Mouse (Mus musculus): ENCODE measurements at regions not wholly inside any gene's neighbourhood (a gene's known extent, or its start where the extent isn't known, plus 50 kb on each side); places are given as distances from the start of the nearest gene placed in this dataset.
A peak's percentile ranks its signal among the peaks of the same experiment; 100 is the strongest.

- DNase-seq (ENCODE audit: low read depth, low spot score): no peak
Observed at GRCm38 (mm10) chr14:31945125-31945524, 83.7 kb upstream of the Galnt15 start.

GRCm38 (mm10) chr14:31946032-31946431 is 82.8 kb upstream of the Galnt15 start:
- no peak for DNase-seq (ENCODE audit: low read depth, low spot score)

- no peak for DNase-seq (ENCODE audit: low read depth, low spot score)
Observed at GRCm38 (mm10) chr14:31947246-31947645, 81.5 kb upstream of the Galnt15 start.

GRCm38 (mm10) chr14:31951894-31952293 is 76.9 kb upstream of the Galnt15 start:
- no peak for DNase-seq (ENCODE audit: low read depth, low spot score)

- no peak for DNase-seq (ENCODE audit: low read depth, low spot score)
Observed at GRCm38 (mm10) chr14:31953783-31954182, 75.0 kb upstream of the Galnt15 start.

GRCm38 (mm10) chr14:31954945-31955344 is 73.8 kb upstream of the Galnt15 start:
- peak; percentile 58 for DNase-seq (ENCODE audit: low read depth, low spot score)

- no peak for DNase-seq (ENCODE audit: low read depth, low spot score)
Observed at GRCm38 (mm10) chr14:31957211-31957638, 71.6 kb upstream of the Galnt15 start.

GRCm38 (mm10) chr14:31960201-31960854 is 68.5 kb upstream of the Galnt15 start:
- no peak for DNase-seq (ENCODE audit: low read depth, low spot score)

- no peak for DNase-seq (ENCODE audit: low read depth, low spot score)
Observed at GRCm38 (mm10) chr14:31961442-31961841, 67.3 kb upstream of the Galnt15 start.

- DNase-seq (ENCODE audit: low read depth, low spot score): no peak
Observed at GRCm38 (mm10) chr14:31963131-31963911, 65.5 kb upstream of the Galnt15 start.

GRCm38 (mm10) chr14:31964076-31964475 is 64.7 kb upstream of the Galnt15 start:
- no peak for DNase-seq (ENCODE audit: low read depth, low spot score)

- DNase-seq (ENCODE audit: low read depth, low spot score): no peak
Observed at GRCm38 (mm10) chr14:31964831-31965230, 64.0 kb upstream of the Galnt15 start.

- DNase-seq (ENCODE audit: low read depth, low spot score): no peak
Observed at GRCm38 (mm10) chr14:31969531-31969930, 59.3 kb upstream of the Galnt15 start.

- DNase-seq (ENCODE audit: low read depth, low spot score): no peak
Observed at GRCm38 (mm10) chr14:31970245-31970830, 58.5 kb upstream of the Galnt15 start.

GRCm38 (mm10) chr14:31970851-31971250 is 57.9 kb upstream of the Galnt15 start:
- no peak for DNase-seq (ENCODE audit: low read depth, low spot score)

GRCm38 (mm10) chr14:31973702-31974101 is 55.1 kb upstream of the Galnt15 start:
- no peak for DNase-seq (ENCODE audit: low read depth, low spot score)

- no peak for DNase-seq (ENCODE audit: low read depth, low spot score)
Observed at GRCm38 (mm10) chr14:31978196-31978595, 50.6 kb upstream of the Galnt15 start.

- no peak for DNase-seq (ENCODE audit: low read depth, low spot score)
Observed at GRCm38 (mm10) chr14:31978690-31979089, 50.1 kb upstream of the Galnt15 start.
